Mouse (Mus musculus) G1E-ER4 (cell line): Measurements from ENCODE around the gene Klk9. TPM values are rescaled to one million over a fixed set of nuclear protein-coding genes. Genes with fewer than 3 reads are reported as not detected.

Experiments
- GATA1 ChIP-seq: IDR thresholded peaks from one replicate; pipeline ENCODE4 v1.8.0; 2012; ENCODE audit warnings: low read length, inconsistent platforms
- polyA plus RNA-seq: library from polyadenylated mRNA; stranded (reverse); fragments of >175 nt; gene quantifications from 2 replicates; pipeline ENCODE4 v1.2.3, GENCODE M21; 2012

Gene Klk9
- not detected in 2 replicates for polyA plus RNA-seq

DNA sequence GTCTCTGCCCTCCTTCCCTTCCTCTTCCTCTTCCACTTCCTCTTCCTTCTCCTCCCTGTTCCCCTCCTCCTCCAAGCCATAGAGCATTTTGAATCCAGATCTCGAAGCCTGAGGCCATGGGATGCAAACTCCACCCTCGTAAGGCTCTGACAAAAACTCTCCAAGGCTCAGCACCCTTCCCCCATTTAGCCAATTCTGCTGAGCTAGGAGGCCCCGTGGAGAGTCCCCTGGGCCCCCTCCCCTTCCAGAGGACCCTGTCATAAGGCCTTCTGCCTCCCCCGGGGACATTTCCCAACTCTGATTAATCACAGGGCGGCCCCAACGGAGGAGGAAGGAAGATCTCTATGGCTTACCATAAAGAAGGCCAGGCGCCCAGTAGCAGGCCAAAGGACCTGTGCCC is at the start of gene Klk9:
TSS of gene Klk9 (plus strand) at position 301 of the 400 bp plus-strand sequence.
- TF ChIP-seq GATA1 = no peak

DNA sequence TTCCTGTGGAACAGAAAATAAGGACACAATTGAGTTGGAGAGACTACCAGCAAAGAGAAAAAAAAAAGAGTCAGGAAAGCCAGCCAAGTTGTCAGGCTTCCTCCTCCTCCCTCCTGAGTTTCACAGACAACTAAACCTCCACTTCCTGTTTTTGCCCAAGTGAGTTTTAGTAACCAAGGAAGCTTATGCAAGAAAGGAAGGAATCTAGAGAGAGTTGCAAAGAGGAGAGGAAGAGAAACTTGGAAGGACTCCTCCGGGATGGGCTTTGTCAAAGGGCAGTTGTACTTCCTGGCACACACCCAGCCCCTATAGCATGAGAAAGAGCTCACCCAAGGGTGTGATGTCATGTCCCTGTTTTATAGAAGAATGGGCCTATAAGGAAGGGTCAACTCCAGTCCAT is 43.9 kb upstream of the Klk9 start:
- TF ChIP-seq GATA1 = no peak

- no peak for TF ChIP-seq GATA1
These were observed 38.9 kb upstream of the Klk9 start for GRCm38 (mm10) chr7:43752806-43753205.

- no peak for TF ChIP-seq GATA1
These were observed 25.2 kb upstream of the Klk9 start for GRCm38 (mm10) chr7:43766484-43766883.

GRCm38 (mm10) chr7:43768597-43768996 is 23.1 kb upstream of the Klk9 start, which contains the start of gene Klk12:
Gene Klk12 (plus strand): TSS chr7:43768897.
- no peak for TF ChIP-seq GATA1

- TF ChIP-seq GATA1 = no peak
These were observed 22.1 kb upstream of the Klk9 start for GRCm38 (mm10) chr7:43769636-43770035.

DNA sequence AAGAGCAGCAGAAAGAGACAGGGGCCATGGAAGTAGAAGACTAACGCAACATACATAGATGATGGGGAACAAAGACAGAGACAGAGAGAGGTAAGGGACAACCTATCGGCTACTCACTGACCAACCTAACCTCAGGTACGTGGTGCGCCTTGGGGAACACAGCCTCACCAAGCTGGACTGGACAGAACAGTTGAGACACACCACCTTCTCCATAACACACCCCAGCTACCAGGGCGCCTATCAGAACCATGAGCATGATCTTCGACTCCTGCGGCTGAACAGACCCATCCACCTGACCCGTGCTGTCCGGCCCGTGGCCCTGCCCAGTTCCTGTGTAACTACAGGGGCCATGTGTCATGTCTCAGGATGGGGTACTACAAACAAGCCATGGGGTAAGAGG is 21.0 kb upstream of the Klk9 start:
- no peak for TF ChIP-seq GATA1

DNA sequence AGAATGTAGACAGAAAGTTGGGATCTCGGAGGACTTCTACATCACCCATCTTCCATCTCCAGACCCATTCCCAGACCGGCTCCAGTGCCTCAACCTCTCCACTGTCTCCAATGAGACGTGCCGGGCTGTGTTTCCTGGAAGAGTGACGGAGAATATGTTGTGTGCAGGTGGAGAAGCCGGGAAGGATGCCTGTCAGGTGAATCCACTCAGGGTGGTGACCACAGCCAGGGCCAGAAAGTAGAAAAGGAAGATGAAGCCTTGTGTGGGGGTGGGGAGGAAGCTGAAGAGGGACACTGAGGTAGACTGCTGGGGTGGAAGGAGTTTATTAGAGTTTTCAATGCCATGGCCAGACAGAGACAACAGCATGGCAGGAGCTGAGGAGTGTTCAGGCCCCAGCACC is 19.8 kb upstream of the Klk9 start:
- TF ChIP-seq GATA1 = no peak

GRCm38 (mm10) chr7:43772901-43773300 is 18.8 kb upstream of the Klk9 start:
- no peak for TF ChIP-seq GATA1

GRCm38 (mm10) chr7:43774364-43774763 is 17.3 kb upstream of the Klk9 start, which contains the start of gene Klk11:
Gene Klk11 (plus strand): TSS chr7:43774604.
- no peak for TF ChIP-seq GATA1

DNA sequence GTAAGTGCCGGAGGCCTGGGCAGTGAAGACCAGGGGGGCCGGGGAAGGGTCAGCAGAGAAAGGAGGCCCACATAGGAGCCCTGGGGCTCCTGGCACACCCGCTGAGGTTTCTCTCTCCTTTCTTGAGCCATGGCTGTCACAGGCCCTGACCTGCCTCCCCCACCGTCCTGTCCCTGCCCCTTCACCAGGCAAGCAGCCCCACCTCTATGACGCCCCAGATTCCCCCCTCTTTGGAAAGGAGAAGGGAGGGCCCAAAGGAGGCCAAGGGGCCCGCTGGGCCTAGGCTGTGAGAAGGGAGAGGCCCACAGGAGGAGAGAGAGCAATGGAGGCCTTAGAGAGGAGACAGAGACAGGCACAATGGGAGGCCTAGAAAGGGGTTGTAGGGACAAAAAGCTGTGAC is 16.9 kb upstream of the Klk9 start:
- no peak for TF ChIP-seq GATA1

GRCm38 (mm10) chr7:43775311-43776057 is 16.2 kb upstream of the Klk9 start:
- no peak for TF ChIP-seq GATA1

DNA sequence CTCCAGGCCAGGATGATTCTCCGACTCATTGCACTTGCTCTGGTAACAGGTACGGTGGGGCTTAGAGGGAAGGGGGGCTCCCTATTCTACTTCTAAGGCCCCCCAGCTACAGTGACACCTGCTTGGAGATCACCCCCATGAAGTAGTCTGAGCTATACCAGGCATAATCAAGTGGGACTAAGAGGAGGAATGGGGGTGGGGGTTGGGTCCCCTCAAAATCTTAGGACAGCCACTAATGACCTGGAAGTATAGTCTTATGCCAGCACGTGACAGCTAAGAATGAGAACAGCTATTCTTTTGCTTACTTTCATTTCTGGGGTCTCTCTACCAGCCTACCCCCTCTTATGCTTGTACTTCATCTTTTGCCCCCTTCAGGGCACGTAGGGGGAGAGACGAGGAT is 15.2 kb upstream of the Klk9 start:
- no peak for TF ChIP-seq GATA1

DNA sequence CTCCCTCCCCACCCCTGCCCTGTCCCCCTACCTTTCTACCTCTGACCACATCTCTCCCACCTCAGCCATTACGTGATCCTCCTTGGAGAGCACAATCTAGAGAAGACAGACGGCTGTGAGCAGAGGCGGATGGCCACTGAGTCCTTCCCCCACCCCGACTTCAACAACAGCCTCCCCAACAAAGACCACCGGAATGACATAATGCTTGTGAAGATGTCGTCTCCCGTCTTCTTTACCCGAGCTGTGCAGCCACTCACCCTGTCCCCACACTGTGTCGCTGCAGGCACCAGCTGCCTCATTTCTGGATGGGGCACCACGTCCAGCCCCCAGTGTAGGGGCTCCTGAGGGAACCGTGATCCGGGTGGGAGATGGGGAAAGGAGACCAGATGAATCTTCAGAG is 14.3 kb upstream of the Klk9 start:
- no peak for TF ChIP-seq GATA1

DNA sequence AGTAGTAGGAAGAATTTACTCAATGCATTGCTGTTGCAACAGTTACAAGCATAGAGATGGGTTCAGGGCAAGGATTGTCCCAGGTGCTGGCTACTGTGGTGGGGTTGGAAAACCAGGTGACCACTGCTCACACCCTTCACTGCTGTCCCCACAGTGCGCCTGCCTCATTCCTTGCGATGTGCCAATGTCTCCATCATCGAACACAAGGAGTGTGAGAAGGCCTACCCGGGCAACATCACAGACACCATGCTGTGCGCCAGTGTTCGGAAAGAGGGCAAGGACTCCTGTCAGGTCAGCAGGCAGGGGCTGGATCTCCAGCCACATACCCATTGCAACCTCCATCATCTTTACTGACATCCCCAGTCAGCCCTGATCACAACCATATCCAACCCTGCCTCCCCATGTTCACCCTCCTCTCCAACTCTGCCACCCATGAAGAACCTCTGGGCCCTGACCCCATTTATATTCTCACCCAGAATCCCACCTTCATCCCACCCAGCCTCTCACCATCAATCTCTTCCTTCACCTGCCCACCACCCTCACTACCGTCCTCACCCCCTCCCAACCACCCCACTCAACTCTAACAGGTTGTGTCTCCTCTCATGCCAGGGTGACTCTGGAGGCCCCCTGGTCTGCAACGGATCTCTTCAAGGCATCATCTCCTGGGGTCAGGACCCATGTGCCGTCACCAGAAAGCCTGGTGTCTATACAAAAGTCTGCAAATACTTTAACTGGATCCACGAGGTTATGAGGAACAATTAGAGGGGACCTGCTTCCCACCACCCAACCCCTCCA is 13.3 kb upstream of the Klk9 start:
- no peak for TF ChIP-seq GATA1

DNA sequence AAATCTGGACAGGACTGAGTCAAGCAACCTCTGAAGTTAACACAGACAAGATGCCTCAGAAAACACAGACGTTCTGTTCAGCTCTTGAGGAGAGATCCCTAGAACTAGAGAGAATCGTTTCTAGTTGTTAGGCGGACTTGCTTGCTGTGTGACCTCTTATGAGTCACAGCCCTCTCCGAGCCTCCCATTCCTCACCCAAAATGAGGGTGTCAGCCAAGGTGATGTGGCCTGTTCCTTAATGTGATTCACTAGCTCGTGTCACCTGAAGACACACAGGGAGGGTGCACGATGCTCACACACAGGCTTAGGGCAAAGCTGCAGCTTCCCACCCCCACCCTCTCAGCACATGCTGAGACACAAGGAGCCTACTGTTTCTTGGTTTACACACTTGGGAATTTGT is 11.4 kb upstream of the Klk9 start:
- no peak for TF ChIP-seq GATA1

- no peak for TF ChIP-seq GATA1
These were observed 10.9 kb upstream of the Klk9 start, which contains the start of gene Klk10 for GRCm38 (mm10) chr7:43780746-43781145. Gene Klk10 (plus strand): TSS chr7:43781035.
